Mouse (Mus musculus) CH12.LX (cell line): Measurements from ENCODE around the gene Krt87. TPM values are rescaled to one million over a fixed set of nuclear protein-coding genes. Genes with fewer than 3 reads are reported as not detected.

Experiments
- DNase-seq: peaks from one replicate; pipeline ENCODE4 v3.0.0-alpha.2; 2013; ENCODE audit errors: extremely low read depth
- H3K27ac ChIP-seq: 2 replicates; pipeline ENCODE4 v1.5.1; 2012; ENCODE audit warnings: low read depth, mild to moderate bottlenecking, control low read depth, moderate library complexity; ENCODE audit not compliant: insufficient read depth
- H3K27me3 ChIP-seq: replicated peaks from 2 replicates; pipeline ENCODE3; 2012; ENCODE audit warnings: inconsistent platforms
- H3K36me3 ChIP-seq, 2 experiments: replicated peaks in 1 of 2; 2 replicates each; pipeline versions ENCODE3 to v1.6.1; 2012; ENCODE audit warnings: inconsistent platforms in 1 of 2, low read length in 1 of 2, mild to moderate bottlenecking in 1 of 2, mixed read lengths in 1 of 2, moderate library complexity in 1 of 2; ENCODE audit not compliant: control insufficient read depth in 1 of 2, insufficient read depth in 1 of 2
- H3K4me1 ChIP-seq, 2 experiments: 2 replicates each; pipeline ENCODE4 v1.6.1; 2012; ENCODE audit warnings: inconsistent platforms in 1 of 2, moderate library complexity in 1 of 2; ENCODE audit not compliant: insufficient read depth in 2 of 2, control insufficient read depth in 1 of 2
- H3K4me2 ChIP-seq: 2 replicates; pipeline ENCODE4 v1.6.1; 2012; ENCODE audit warnings: low read depth, mild to moderate bottlenecking, control low read depth; ENCODE audit not compliant: poor library complexity, insufficient read depth, severe bottlenecking
- H3K4me3 ChIP-seq, 3 experiments: fragments of 150-350 bp in 1 of 3; sonication (generic) in 1 of 3; replicated peaks in 1 of 3; 2 replicates each; pipeline versions ENCODE3 to v1.5.1; 2011 to 2012; ENCODE audit warnings: low read depth in 2 of 3, low read length in 2 of 3, mild to moderate bottlenecking in 2 of 3, moderate library complexity in 2 of 3, control low read depth in 1 of 3, improper control_type of control experiment in 1 of 3, inconsistent platforms in 1 of 3, mixed read lengths in 1 of 3; ENCODE audit not compliant: poor library complexity in 1 of 3
- H3K79me2 ChIP-seq: replicated peaks from 2 replicates; pipeline ENCODE4 v1.6.1; 2012; ENCODE audit warnings: mild to moderate bottlenecking, moderate library complexity; ENCODE audit not compliant: control insufficient read depth, poor library complexity, insufficient read depth, severe bottlenecking; ENCODE audit errors: extremely low read depth
- H3K9ac ChIP-seq: 2 replicates; pipeline ENCODE4 v1.6.1; 2012; ENCODE audit warnings: low read depth, mild to moderate bottlenecking, control low read depth, moderate library complexity; ENCODE audit not compliant: insufficient read depth
- H3K9me3 ChIP-seq: replicated peaks from 2 replicates; pipeline ENCODE3; 2012; ENCODE audit warnings: low read length, inconsistent platforms, mixed read lengths
- CHD2 ChIP-seq: IDR thresholded peaks from 2 replicates; pipeline ENCODE4 v1.6.1; 2011; ENCODE audit warnings: low read length, improper control_type of control experiment
- ELF1 ChIP-seq: IDR thresholded peaks from 2 replicates; pipeline ENCODE4 v1.6.1; 2014; ENCODE audit warnings: low read depth, mild to moderate bottlenecking, inconsistent platforms, low read length, improper control_type of control experiment
- ETS1 ChIP-seq: conservative IDR thresholded peaks from 2 replicates; pipeline ENCODE4 v1.6.1; 2012; ENCODE audit warnings: low read depth, mild to moderate bottlenecking, inconsistent platforms, low read length, improper control_type of control experiment, moderate library complexity
- GABPA ChIP-seq: IDR thresholded peaks from 2 replicates; pipeline ENCODE4 v1.6.1; 2012; ENCODE audit warnings: low read depth, low read length, improper control_type of control experiment, inconsistent platforms; ENCODE audit not compliant: insufficient replicate concordance
- HCFC1 ChIP-seq: IDR thresholded peaks from 2 replicates; pipeline ENCODE4 v1.6.1; 2012; ENCODE audit warnings: low read depth, mild to moderate bottlenecking, inconsistent platforms, low read length, improper control_type of control experiment
- IRF4 ChIP-seq: IDR thresholded peaks from 2 replicates; pipeline ENCODE4 v1.6.1; 2014; ENCODE audit warnings: low read depth, mild to moderate bottlenecking, inconsistent platforms, low read length, improper control_type of control experiment
- JUND ChIP-seq: conservative IDR thresholded peaks from 2 replicates; pipeline ENCODE4 v1.6.1; 2011; ENCODE audit warnings: low read depth, low read length, improper control_type of control experiment
- KAT2A ChIP-seq: IDR thresholded peaks from 2 replicates; pipeline ENCODE4 v1.6.1; 2012; ENCODE audit warnings: low read length, improper control_type of control experiment, inconsistent platforms; ENCODE audit not compliant: insufficient replicate concordance
- MAFK ChIP-seq: IDR thresholded peaks from 2 replicates; pipeline ENCODE4 v1.6.1; 2011; ENCODE audit warnings: low read length, improper control_type of control experiment; ENCODE audit not compliant: insufficient replicate concordance
- MAZ ChIP-seq: IDR thresholded peaks from 2 replicates; pipeline ENCODE4 v1.6.1; 2012; ENCODE audit warnings: low read depth, mild to moderate bottlenecking, inconsistent platforms, low read length, improper control_type of control experiment, moderate library complexity
- MEF2A ChIP-seq: IDR thresholded peaks from 2 replicates; pipeline ENCODE4 v1.6.1; 2014; ENCODE audit warnings: low read depth, mild to moderate bottlenecking, inconsistent platforms, low read length, improper control_type of control experiment, borderline replicate concordance
- MXI1 ChIP-seq: IDR thresholded peaks from 2 replicates; pipeline ENCODE4 v1.6.1; 2011; ENCODE audit warnings: mild to moderate bottlenecking, low read depth, low read length, improper control_type of control experiment
- NELFE ChIP-seq: IDR thresholded peaks from 2 replicates; pipeline ENCODE4 v1.6.1; 2011; ENCODE audit warnings: low read depth, low read length, improper control_type of control experiment
- PAX5 ChIP-seq: IDR thresholded peaks from 2 replicates; pipeline ENCODE4 v1.6.1; 2012; ENCODE audit warnings: low read length, inconsistent platforms, mixed read lengths
- RAD21 ChIP-seq: IDR thresholded peaks from 2 replicates; pipeline ENCODE4 v1.6.1; 2011; ENCODE audit warnings: low read depth, mild to moderate bottlenecking, low read length, improper control_type of control experiment, moderate library complexity
- SIN3A ChIP-seq: IDR thresholded peaks from 2 replicates; pipeline ENCODE4 v1.6.1; 2012; ENCODE audit warnings: low read length, improper control_type of control experiment, inconsistent platforms
- TCF12 ChIP-seq: IDR thresholded peaks from 2 replicates; pipeline ENCODE4 v1.6.1; 2014; ENCODE audit warnings: low read depth, mild to moderate bottlenecking, inconsistent platforms, low read length, improper control_type of control experiment
- UBTF ChIP-seq: IDR thresholded peaks from 2 replicates; pipeline ENCODE4 v1.6.1; 2012; ENCODE audit warnings: low read depth, mild to moderate bottlenecking, inconsistent platforms, low read length, improper control_type of control experiment, moderate library complexity
- ZKSCAN1 ChIP-seq: IDR thresholded peaks from 2 replicates; pipeline ENCODE4 v1.6.1; 2012; ENCODE audit warnings: low read depth, inconsistent platforms, low read length, improper control_type of control experiment, borderline replicate concordance
- ZMIZ1 ChIP-seq: IDR thresholded peaks from 2 replicates; pipeline ENCODE4 v1.6.1; 2012; ENCODE audit warnings: low read depth, mild to moderate bottlenecking, inconsistent platforms, low read length, improper control_type of control experiment
- dilution Hi-C: fragments of 300-500 bp; cut with MboI; formaldehyde crosslinking; loops from 2 replicates; pipeline ENCODE4 v1.14.3; 2020; ENCODE audit warnings: low sequenced_read_pairs; ENCODE audit not compliant: extremely low pct_unique_long_range_greater_than_20kb, extremely low pct_ligation_motif_present
- in situ Hi-C: fragments of 300-500 bp; cut with MboI; formaldehyde crosslinking; loops from 3 replicates; pipeline ENCODE4 v1.14.3; 2019; ENCODE audit warnings: low sequenced_read_pairs, low pct_ligation_motif_present, low pct_unique_long_range_greater_than_20kb, mixed read lengths
- polyA plus RNA-seq: library from polyadenylated mRNA; unstranded; fragments of >175 nt; gene quantifications from 2 replicates; pipeline ENCODE4 v1.2.1, GENCODE M21; 2012; ENCODE audit warnings: low read depth; ENCODE audit not compliant: insufficient read length
- total RNA-seq, 2 experiments: library from RNA; depleted of rRNA; stranded (reverse); fragments of 300-350 nt in 1 of 2; fragments of >200 nt in 1 of 2; gene quantifications; 2 replicates each; pipeline ENCODE4 v1.2.3; 2012 to 2014

Krt87 gene
- total and polyA plus RNA-seq, 3 experiments: 0.08 to 0.16 TPM; not detected in 1

DNA sequence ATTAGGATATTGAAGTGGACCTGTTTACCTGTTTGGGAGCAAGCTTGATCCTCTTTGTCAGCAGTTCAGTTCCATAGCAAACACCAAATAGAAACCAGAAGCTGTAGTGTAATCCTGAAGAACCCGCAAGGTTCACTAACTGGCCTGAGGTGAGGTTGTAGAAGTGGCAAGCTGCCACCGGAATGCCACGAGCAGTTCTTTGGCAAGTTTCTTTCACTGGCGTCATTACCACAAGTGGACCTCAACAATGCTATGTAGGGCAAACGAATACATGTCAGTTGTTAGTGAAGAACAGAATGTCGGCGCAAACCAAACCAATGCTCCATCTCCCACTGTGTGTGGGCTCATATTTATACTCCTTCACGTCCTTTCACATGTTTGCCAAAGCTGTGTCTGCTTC, 40.3 kb downstream of the Krt87 start:
- H3K27me3 ChIP-seq: peaks cover 84% of the 10 kb centered on the region
- in situ Hi-C loops: no loop called here
- no peaks in the 10 kb centered on the region for H3K9me3 ChIP-seq
- no peaks in the 10 kb centered on the region for H3K79me2 ChIP-seq
- dilution Hi-C loops: no loop called here
- no peak overlapping the region for H3K27ac ChIP-seq
- no peak for DNase-seq
- no peak overlapping the region for H3K4me2 ChIP-seq
- peaks cover 0 to 7% of the 10 kb centered on the region in 2 experiments; a peak in 1 of 4 replicates for H3K4me1 ChIP-seq
- H3K9ac ChIP-seq: no peak overlapping the region
- TF ChIP-seq UBTF (no peak), ELF1 (no peak), MEF2A (no peak), ETS1 (no peak), PAX5 (no peak), MAFK (no peak), HCFC1 (no peak), JUND (no peak), ZMIZ1 (no peak), RAD21 (no peak), IRF4 (no peak), ZKSCAN1 (no peak), MXI1 (no peak), MAZ (no peak), NELFE (no peak), TCF12 (no peak), GABPA (no peak), KAT2A (no peak), CHD2 (no peak)
- H3K36me3 ChIP-seq: no peaks in the 10 kb centered on the region
- no peak overlapping the region for H3K4me3 ChIP-seq

DNA sequence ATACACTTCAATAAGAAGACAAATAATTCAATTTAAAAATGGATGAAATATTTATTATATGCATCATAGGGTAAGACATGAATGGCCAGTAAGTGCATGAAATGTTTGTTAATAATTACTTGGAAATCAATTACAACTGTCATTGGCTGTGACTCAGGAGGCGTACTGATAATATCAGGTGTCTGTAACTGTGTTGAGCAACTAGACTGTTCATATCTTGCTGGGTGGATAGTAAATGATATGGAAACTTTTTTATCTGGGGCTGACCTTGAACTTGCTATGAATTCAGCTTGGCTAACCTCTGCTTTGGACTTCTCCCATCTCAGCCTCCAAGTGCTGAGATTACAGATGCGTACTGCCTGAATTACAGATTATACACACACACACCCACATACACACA, 40.9 kb downstream of the Krt87 start:
- H3K9me3 ChIP-seq: no peaks in the 10 kb centered on the region
- H3K36me3 ChIP-seq: no peaks in the 10 kb centered on the region
- dilution Hi-C loops (no loop called here), in situ Hi-C loops (no loop called here)
- peaks cover 83% of the 10 kb centered on the region for H3K27me3 ChIP-seq
- no peak overlapping the region for H3K4me2 ChIP-seq
- no peak for DNase-seq
- no peak overlapping the region for H3K4me3 ChIP-seq
- peaks cover 0 to 5% of the 10 kb centered on the region in 2 experiments; a peak in 1 of 4 replicates for H3K4me1 ChIP-seq
- no peaks in the 10 kb centered on the region for H3K79me2 ChIP-seq
- TF ChIP-seq JUND (no peak), SIN3A (no peak)
- no peak overlapping the region for H3K27ac ChIP-seq
- no peak overlapping the region for H3K9ac ChIP-seq
